In the genomic region with DNA sequence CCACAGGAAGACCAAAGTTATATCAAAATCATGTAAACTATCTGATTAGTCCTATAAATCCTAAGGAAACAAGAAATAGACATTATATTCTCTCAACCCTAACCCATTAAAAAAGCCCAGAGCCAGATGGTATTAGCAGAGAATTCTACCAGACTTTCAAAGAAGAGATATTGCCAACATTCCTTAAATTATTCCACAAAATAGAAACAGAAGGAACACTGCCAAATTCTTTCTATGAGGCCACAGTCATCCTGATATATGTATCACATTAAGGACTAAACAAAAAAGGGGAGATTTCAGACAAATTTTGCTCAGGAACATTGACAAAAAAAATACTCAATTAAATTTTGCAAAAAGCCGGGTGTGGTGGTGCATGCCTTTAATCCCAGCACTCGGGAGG, we compare ENCODE assay signal across 22 mouse cellular contexts.
A peak's percentile ranks its signal among the peaks of the same experiment; 100 is the strongest.
DNase-seq lines count a peak whose midpoint lies in the region; ATAC-seq lines count a peak whose summit lies in the region.
"Had no signal": no experiment of that assay in that cellular context is flagged by ENCODE, and none has a peak within 500 bp of the region (broad histone marks: within the 10 kb centered on the region; RNA-seq: fewer than 3 reads in every experiment).

No protein-coding gene starts in this region.

- no peak overlapping the region for H3K9ac ChIP-seq in forebrain, embryonic 14.5 days (ENCODE audit: low read length)
- H3K9ac ChIP-seq in midbrain, embryonic 11.5 days (ENCODE audit: low read length), result no peak overlapping the region
- H3K9ac ChIP-seq: embryonic facial prominence, embryonic 13.5 days; embryonic facial prominence, embryonic 15.5 days; forebrain, embryonic 13.5 days had no signal

- 90% methylated on average over 2 of the region's 2 CpGs for WGBS in forebrain, embryonic 14.5 days
- 87% methylated on average over 2 of the region's 2 CpGs for WGBS in forebrain, embryonic 10.5 days
- WGBS in midbrain, embryonic 11.5 days, result 85% methylated on average over 2 of the region's 2 CpGs

- H3K4me2 ChIP-seq in forebrain, embryonic 14.5 days (ENCODE audit: low read length), result no peak overlapping the region
- no peak overlapping the region for H3K4me2 ChIP-seq in midbrain, embryonic 11.5 days
- H3K4me2 ChIP-seq: embryonic facial prominence, embryonic 13.5 days; embryonic facial prominence, embryonic 15.5 days; forebrain, embryonic 13.5 days had no signal

- no peak overlapping the region for H3K4me3 ChIP-seq in forebrain, embryonic 14.5 days (ENCODE audit: low read depth, low read length)
- H3K4me3 ChIP-seq in forebrain, embryonic 10.5 days, result no peak overlapping the region
- no peak overlapping the region for H3K4me3 ChIP-seq in midbrain, embryonic 11.5 days (ENCODE audit: low read depth, low read length)
- H3K4me3 ChIP-seq: embryonic facial prominence, embryonic 13.5 days; embryonic facial prominence, embryonic 15.5 days; erythroblast, embryonic 14.5 days; forebrain, embryonic 13.5 days had no signal

- no peak for ATAC-seq in forebrain, embryonic 14.5 days
- no peak for ATAC-seq in midbrain, embryonic 11.5 days (ENCODE audit: low FRiP score)
- ATAC-seq: activated CD4-positive, CD25-positive, alpha-beta regulatory T cell, adult 4 months; forebrain, embryonic 13.5 days; forebrain, embryonic 16.5 days; Patski had no signal

- no peaks in the 10 kb centered on the region for H3K36me3 ChIP-seq in forebrain, embryonic 14.5 days (ENCODE audit: control insufficient read depth, insufficient read depth, low read length)
- H3K36me3 ChIP-seq in forebrain, embryonic 10.5 days (replicated peaks), result no peaks in the 10 kb centered on the region
- H3K36me3 ChIP-seq in midbrain, embryonic 11.5 days (ENCODE audit: control insufficient read depth, insufficient read depth, low read length), result no peaks in the 10 kb centered on the region
- H3K36me3 ChIP-seq: embryonic facial prominence, embryonic 13.5 days; embryonic facial prominence, embryonic 15.5 days had no signal

- DNase-seq in forebrain, embryonic 14.5 days (ENCODE audit: low spot score), result peak; percentile 31
- no peak for DNase-seq in forebrain, embryonic 10.5 days (ENCODE audit: extremely low spot score, low spot score)
- peak; percentile 56 for DNase-seq in 3T3-L1 (ENCODE audit: low read depth, low spot score)
- peak; percentile 3 for DNase-seq in brain, adult 2 months (ENCODE audit: low read depth, low spot score)
- DNase-seq in retina, embryonic 14.5 days (ENCODE audit: low spot score), result no peak
- DNase-seq in midbrain, embryonic 11.5 days (ENCODE audit: low spot score, missing footprints), result no peak
- DNase-seq: adrenal gland, adult 8-10 months; adrenal gland, postnatal 14 days; adrenal gland, postnatal 36 days; cerebellum, adult 11-12 months; cerebellum, adult 2 months; cerebellum, adult 9-11 months; cerebellum, postnatal 14 days; cerebellum, postnatal 36 days; embryo, embryonic 11 days had no signal

- no peaks in the 10 kb centered on the region for H3K27me3 ChIP-seq in forebrain, embryonic 14.5 days (replicated peaks; ENCODE audit: control insufficient read depth, insufficient read depth, low read length)
- no peaks in the 10 kb centered on the region for H3K27me3 ChIP-seq in forebrain, embryonic 10.5 days (ENCODE audit: poor library complexity, severe bottlenecking)
- no peaks in the 10 kb centered on the region for H3K27me3 ChIP-seq in midbrain, embryonic 11.5 days (ENCODE audit: control insufficient read depth, insufficient read depth, low read length)
- H3K27me3 ChIP-seq: embryonic facial prominence, embryonic 13.5 days; embryonic facial prominence, embryonic 15.5 days; forebrain, embryonic 13.5 days; Patski had no signal

- H3K4me1 ChIP-seq in forebrain, embryonic 14.5 days (ENCODE audit: control insufficient read depth, insufficient read depth, low read length), result no peaks in the 10 kb centered on the region
- no peaks in the 10 kb centered on the region for H3K4me1 ChIP-seq in forebrain, embryonic 10.5 days
- H3K4me1 ChIP-seq in midbrain, embryonic 11.5 days (ENCODE audit: control insufficient read depth, insufficient read depth, low read length), result no peaks in the 10 kb centered on the region
- H3K4me1 ChIP-seq: embryonic facial prominence, embryonic 13.5 days; embryonic facial prominence, embryonic 15.5 days; forebrain, embryonic 13.5 days had no signal

- H3K9me3 ChIP-seq in forebrain, embryonic 14.5 days (replicated peaks; ENCODE audit: control insufficient read depth, low read length), result no peaks in the 10 kb centered on the region
- no peaks in the 10 kb centered on the region for H3K9me3 ChIP-seq in forebrain, embryonic 10.5 days
- no peaks in the 10 kb centered on the region for H3K9me3 ChIP-seq in midbrain, embryonic 11.5 days (ENCODE audit: control insufficient read depth, low read length)
- H3K9me3 ChIP-seq: embryonic facial prominence, embryonic 13.5 days; embryonic facial prominence, embryonic 15.5 days; forebrain, embryonic 13.5 days had no signal

- H3K27ac ChIP-seq in forebrain, embryonic 14.5 days (ENCODE audit: low read depth, low read length), result no peak overlapping the region
- no peak overlapping the region for H3K27ac ChIP-seq in forebrain, embryonic 10.5 days
- H3K27ac ChIP-seq in midbrain, embryonic 11.5 days (ENCODE audit: low read depth, low read length), result no peak overlapping the region
- H3K27ac ChIP-seq: embryonic facial prominence, embryonic 13.5 days; embryonic facial prominence, embryonic 15.5 days; forebrain, embryonic 13.5 days had no signal

Comparison
In these comparisons a context has a peak if more than half of its experiments do, and no peak if none do; other contexts are left out.
1. DNase-seq: peak in forebrain, embryonic 14.5 days (single experiment), 3T3-L1 (single experiment) and brain, adult 2 months (single experiment); none in forebrain, embryonic 10.5 days (single experiment), retina, embryonic 14.5 days (single experiment) and midbrain, embryonic 11.5 days (single experiment).